Mouse (Mus musculus) G1E-ER4 (cell line): ENCODE measurements at regions not wholly inside any gene's neighbourhood (a gene's known extent, or its start where the extent isn't known, plus 50 kb on each side); places are given as distances from the start of the nearest gene placed in this dataset.

Experiments
- GATA1 ChIP-seq: IDR thresholded peaks from one replicate; pipeline ENCODE4 v1.8.0; 2012; ENCODE audit warnings: low read length, inconsistent platforms

- TF ChIP-seq GATA1: no peak
These were observed 73.4 kb upstream of the Medag start for GRCm38 (mm10) chr5:149338016-149338696.

DNA sequence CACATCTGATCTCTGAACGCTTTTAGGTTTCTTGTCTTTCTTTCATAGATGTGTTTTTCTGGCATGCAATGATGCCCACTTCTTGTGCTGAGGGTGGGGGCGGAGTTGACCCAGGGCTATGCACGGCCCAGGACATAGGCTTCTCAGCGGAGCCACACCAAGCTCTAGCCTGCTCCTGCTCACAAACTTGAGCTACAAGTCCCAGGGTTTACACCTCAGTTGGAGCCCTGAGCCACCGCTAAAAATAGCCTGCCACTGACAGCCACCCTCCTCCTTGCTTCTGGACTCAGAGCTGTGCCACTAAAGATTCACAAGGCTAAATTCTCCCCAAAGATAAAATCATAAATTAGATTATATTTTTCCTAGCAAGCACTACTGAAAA is 72.9 kb upstream of the Medag start:
- TF ChIP-seq GATA1: no peak

- no peak for TF ChIP-seq GATA1
These were observed 71.2 kb upstream of the Medag start for GRCm38 (mm10) chr5:149340361-149340760.

- no peak for TF ChIP-seq GATA1
These were observed 70.1 kb upstream of the Medag start for GRCm38 (mm10) chr5:149341461-149341860.

GRCm38 (mm10) chr5:149343610-149344527 is 67.7 kb upstream of the Medag start:
- no peak for TF ChIP-seq GATA1

DNA sequence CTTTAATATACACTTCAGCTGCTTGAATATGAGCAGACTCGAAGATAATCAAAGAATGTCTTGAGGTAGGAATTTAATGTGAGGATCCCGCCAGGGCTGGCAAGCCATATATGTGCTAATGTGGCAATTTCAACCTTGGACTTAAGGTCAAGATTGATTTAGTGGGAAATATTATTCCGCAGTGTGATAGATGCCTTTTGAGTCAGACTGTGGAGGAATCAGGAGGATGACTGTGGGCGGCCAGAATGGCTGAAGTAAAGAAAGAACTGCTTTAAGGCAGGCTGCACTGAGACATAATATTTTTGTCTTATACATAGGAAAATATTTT is 67.1 kb upstream of the Medag start:
- no peak for TF ChIP-seq GATA1

- TF ChIP-seq GATA1: no peak
These were observed 66.4 kb upstream of the Medag start for GRCm38 (mm10) chr5:149345161-149345560.

GRCm38 (mm10) chr5:149349685-149350084 is 61.9 kb upstream of the Medag start:
- TF ChIP-seq GATA1: no peak

- TF ChIP-seq GATA1: no peak
These were observed 58.4 kb upstream of the Medag start for GRCm38 (mm10) chr5:149353039-149353655.

DNA sequence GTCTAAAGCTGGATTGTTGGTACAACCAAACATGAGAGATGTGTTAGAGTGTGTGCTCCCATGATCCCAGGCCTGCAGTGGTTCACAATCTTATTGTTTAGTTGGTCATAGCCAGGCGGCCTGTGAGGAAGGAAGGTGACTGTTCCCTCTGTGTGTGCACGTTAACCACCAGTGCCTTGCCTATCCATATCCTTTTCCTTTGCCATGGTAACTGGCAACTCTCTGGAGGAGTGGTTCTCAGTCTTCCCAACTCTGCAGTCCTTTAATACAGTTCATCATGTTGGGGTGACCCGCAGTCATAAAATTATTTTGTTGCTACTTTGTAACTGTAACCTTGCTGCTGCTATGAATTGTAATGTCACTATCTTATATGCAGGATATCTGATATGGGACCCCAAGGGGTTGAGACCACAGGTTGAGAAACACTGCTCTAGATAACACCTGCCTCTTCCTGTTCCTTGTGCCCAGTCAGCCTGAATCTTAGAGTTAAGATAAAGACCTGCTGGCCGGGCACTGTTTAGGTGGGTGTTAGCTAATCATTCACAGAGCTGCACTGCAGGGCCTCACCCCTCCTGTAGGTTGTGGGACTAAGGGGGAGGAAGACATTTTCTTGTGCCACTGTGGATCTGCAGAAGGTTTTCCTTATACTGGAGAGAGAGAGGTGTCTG is 57.0 kb upstream of the Medag start:
- TF ChIP-seq GATA1: peak; percentile 72

GRCm38 (mm10) chr5:149355131-149355530 is 56.4 kb upstream of the Medag start:
- TF ChIP-seq GATA1: no peak

GRCm38 (mm10) chr5:149356970-149357369 is 54.6 kb upstream of the Medag start:
- TF ChIP-seq GATA1: no peak
